ENCODE assay signal across 8 mouse cellular contexts in genomic region chr2:73566989-73567605, GRCm38 (mm10). TPM values are rescaled to one million over a fixed set of nuclear protein-coding genes. Genes with fewer than 3 reads are reported as not detected.
DNase-seq lines count a peak whose midpoint lies in the region; ATAC-seq and TF ChIP-seq lines count a peak whose summit lies in the region.

No protein-coding gene starts in this region.

- peak; percentile 90 for ATAC-seq in granulocyte monocyte progenitor cell, adult 5-6 weeks (replicated peaks; ENCODE audit: poor library complexity, severe bottlenecking)
- ATAC-seq in liver, embryonic 14.5 days (ENCODE audit: insufficient read depth): no peak
- peak; percentile 52; the same call in 1 of the 2 replicates for ATAC-seq in neural tube, embryonic 13.5 days (ENCODE audit: low read depth)

- DNase-seq in 416B (ENCODE audit: low read depth): peak; percentile 73
- DNase-seq in cerebellum, postnatal 14 days: peak; percentile 76 to 78
- DNase-seq in kidney, adult 11 months: peak; percentile 51
- peak in 2 of 3 experiments; percentile 26 to 28 for DNase-seq in liver, embryonic 14.5 days (ENCODE audit: low read depth in 3 of 3, low spot score in 3 of 3)
- DNase-seq in gastrocnemius, adult 8-10 months (ENCODE audit: low spot score in 2 of 2): no peak

- peak; percentile 74 for TF ChIP-seq CTCF in E14TG2a.4 (conservative IDR thresholded peaks at IDR 0.05; ENCODE audit: low read length)
- peak; percentile 81 for TF ChIP-seq CTCF in liver, embryonic 14.5 days (IDR thresholded peaks at IDR 0.05; ENCODE audit: low read depth)

- H3K4me3 ChIP-seq in E14TG2a.4 (replicated peaks; ENCODE audit: low read length): no peak overlapping the region
- no peak overlapping the region; a peak in 1 of 4 replicates for H3K4me3 ChIP-seq in liver, embryonic 14.5 days (ENCODE audit: insufficient read depth in 1 of 2, low read depth in 2 of 2, low read length in 2 of 2)
- H3K4me3 ChIP-seq in neural tube, embryonic 13.5 days: peak overlapping the region; percentile 10; the same call in 1 of the 2 replicates

- WGBS in liver, embryonic 14.5 days (ENCODE audit: insufficient replicate concordance): 18% methylated on average over 8 of the region's 8 CpGs
- 27% methylated on average over 8 of the region's 8 CpGs for WGBS in neural tube, embryonic 13.5 days

- no peak for TF ChIP-seq EP300 in liver, embryonic 14.5 days (IDR thresholded peaks at IDR 0.05; ENCODE audit: low read depth)

- no peaks in the 10 kb centered on the region for H3K36me3 ChIP-seq in E14TG2a.4 (ENCODE audit: insufficient read depth, low read length)
- no peaks in the 10 kb centered on the region for H3K36me3 ChIP-seq in liver, embryonic 14.5 days (replicated peaks; ENCODE audit: control insufficient read depth, insufficient read depth, low read depth)
- no peaks in the 10 kb centered on the region for H3K36me3 ChIP-seq in neural tube, embryonic 13.5 days

- peaks cover 20% of the 10 kb centered on the region for H3K4me1 ChIP-seq in E14TG2a.4 (replicated peaks; ENCODE audit: low read depth, low read length)
- no peaks in the 10 kb centered on the region for H3K4me1 ChIP-seq in liver, embryonic 14.5 days (replicated peaks; ENCODE audit: control insufficient read depth in 2 of 2, insufficient read depth in 2 of 2, low read length in 1 of 2)
- H3K4me1 ChIP-seq in neural tube, embryonic 13.5 days (replicated peaks): peaks cover 7% of the 10 kb centered on the region; the same call in 1 of the 2 replicates

- H3K9ac ChIP-seq in liver, embryonic 14.5 days (replicated peaks): no peak overlapping the region
- no peak overlapping the region for H3K9ac ChIP-seq in neural tube, embryonic 13.5 days

- 0 out of 2 replicates have a peak, but pooled peaks cover 2% of the 10 kb centered on the region for H3K27me3 ChIP-seq in E14TG2a.4 (ENCODE audit: insufficient read depth, low read length)
- H3K27me3 ChIP-seq in liver, embryonic 14.5 days (ENCODE audit: control insufficient read depth, insufficient read depth, low read length): no peaks in the 10 kb centered on the region
- peaks cover 8% of the 10 kb centered on the region; the same call in 1 of the 2 replicates for H3K27me3 ChIP-seq in neural tube, embryonic 13.5 days

- no peaks in the 10 kb centered on the region for H3K9me3 ChIP-seq in E14TG2a.4 (ENCODE audit: low read length)
- H3K9me3 ChIP-seq in liver, embryonic 14.5 days (ENCODE audit: control insufficient read depth, low read length): no peaks in the 10 kb centered on the region
- no peaks in the 10 kb centered on the region for H3K9me3 ChIP-seq in neural tube, embryonic 13.5 days

- peak overlapping the region; percentile 53 for H3K4me2 ChIP-seq in liver, embryonic 14.5 days (ENCODE audit: low read depth)
- peak overlapping the region; percentile 36 for H3K4me2 ChIP-seq in neural tube, embryonic 13.5 days

- no peak overlapping the region for H3K27ac ChIP-seq in liver, embryonic 14.5 days
- H3K27ac ChIP-seq in neural tube, embryonic 13.5 days (replicated peaks): no peak overlapping the region

RNA-seq across cellular contexts. Expression of gene Chrna1, which starts 13.0 kb away (rescaled TPM):
- not detected in 2 replicates for total RNA-seq in granulocyte monocyte progenitor cell, adult 5-6 weeks (2014; fragmentation: Nextera tagmentation)
- not detected in 2 replicates for total RNA-seq in granulocyte monocyte progenitor cell, adult 5-6 weeks (2017)
- polyA plus RNA-seq in liver, embryonic 14.5 days (2012; rRNA removed): 0.01 TPM in 2 replicates
- polyA plus RNA-seq in liver, embryonic 14.5 days (2014; fragmentation: Nextera tagmentation; extraction: Ambion mirVana): 0.10 and 0.13 TPM in 2 replicates
- polyA plus RNA-seq in neural tube, embryonic 13.5 days (2015; fragmentation: Nextera tagmentation; extraction: Ambion mirVana): 0.52 and 1.7 TPM in 2 replicates
- total RNA-seq in gastrocnemius, adult 8-10 months (2022): 1 to 10 TPM; 4.8 to 5.3 (median 5.2) TPM

RNA-seq across cellular contexts. Expression of gene Wipf1, which starts 37.6 kb away (rescaled TPM):
- total RNA-seq in granulocyte monocyte progenitor cell, adult 5-6 weeks (2014; fragmentation: Nextera tagmentation): 34.1 and 36.1 TPM in 2 replicates
- total RNA-seq in granulocyte monocyte progenitor cell, adult 5-6 weeks (2017): 12.2 and 17.3 TPM in 2 replicates
- polyA plus RNA-seq in liver, embryonic 14.5 days (2012; rRNA removed): 2.2 and 3.4 TPM in 2 replicates
- polyA plus RNA-seq in liver, embryonic 14.5 days (2014; fragmentation: Nextera tagmentation; extraction: Ambion mirVana): 4.1 and 5.7 TPM in 2 replicates
- polyA plus RNA-seq in neural tube, embryonic 13.5 days (2015; fragmentation: Nextera tagmentation; extraction: Ambion mirVana): 3.7 and 4.3 TPM in 2 replicates
- 10 to 100 TPM in 1 of 4 experiments, 1 to 10 TPM in 3; 4.5 to 10.1 (median 6.6) TPM for total RNA-seq in gastrocnemius, adult 8-10 months (2022)

Comparison
In these comparisons a context has a peak if more than half of its experiments do, and no peak if none do; other contexts are left out.
1. DNase-seq: peak in 416B (single experiment), cerebellum, postnatal 14 days (2 of 2), kidney, adult 11 months (single experiment) and liver, embryonic 14.5 days (2 of 3); none in gastrocnemius, adult 8-10 months (0 of 2).
2. RNA of gene Chrna1, which starts 13.0 kb away (total RNA-seq): 4.8 to 5.3 TPM in gastrocnemius, adult 8-10 months; not detected in granulocyte monocyte progenitor cell, adult 5-6 weeks; every median in the first group is over 4 times any median in the second.